Mouse (Mus musculus): ENCODE measurements at regions not wholly inside any gene's neighbourhood (a gene's known extent, or its start where the extent isn't known, plus 50 kb on each side); places are given as distances from the start of the nearest gene placed in this dataset.

GRCm38 (mm10) chr14:73978694-73979093, 317.7 kb downstream of the Gm21750 start:
- DNase-seq (ENCODE audit: low read depth) = peak; percentile 15

- no peak for DNase-seq (ENCODE audit: low read depth)
Measured at GRCm38 (mm10) chr14:73996229-73996628, 335.2 kb downstream of the Gm21750 start.

GRCm38 (mm10) chr14:73997796-73998195, 336.8 kb downstream of the Gm21750 start:
- DNase-seq (ENCODE audit: low read depth) = no peak

- no peak for DNase-seq (ENCODE audit: low read depth)
Measured at GRCm38 (mm10) chr14:73999409-73999909, 338.4 kb downstream of the Gm21750 start.

- DNase-seq (ENCODE audit: low read depth) = no peak
Measured at GRCm38 (mm10) chr14:74006911-74007310, 345.9 kb downstream of the Gm21750 start.

GRCm38 (mm10) chr14:74011555-74011954, 350.5 kb downstream of the Gm21750 start:
- no peak for DNase-seq (ENCODE audit: low read depth)

- DNase-seq (ENCODE audit: low read depth) = no peak
Measured at GRCm38 (mm10) chr14:74019421-74019820, 358.4 kb downstream of the Gm21750 start.

- no peak for DNase-seq (ENCODE audit: low read depth)
Measured at GRCm38 (mm10) chr14:74047009-74047694, 386.1 kb downstream of the Gm21750 start.

- DNase-seq (ENCODE audit: low read depth) = no peak
Measured at GRCm38 (mm10) chr14:74047695-74048280, 386.8 kb downstream of the Gm21750 start.

- peak; percentile 76 for DNase-seq (ENCODE audit: low read depth)
Measured at GRCm38 (mm10) chr14:74048386-74048785, 387.4 kb downstream of the Gm21750 start.

- peak; percentile 74 for DNase-seq (ENCODE audit: low read depth)
Measured at GRCm38 (mm10) chr14:74066051-74066450, 405.0 kb downstream of the Gm21750 start.

GRCm38 (mm10) chr14:74093016-74093415, 432.0 kb downstream of the Gm21750 start:
- no peak for DNase-seq (ENCODE audit: low read depth)

- peak; percentile 56 for DNase-seq (ENCODE audit: low read depth)
Measured at GRCm38 (mm10) chr14:74099696-74100095, 438.7 kb downstream of the Gm21750 start.

GRCm38 (mm10) chr14:74112603-74113002, 451.6 kb downstream of the Gm21750 start:
- DNase-seq (ENCODE audit: low read depth) = no peak

- peak; percentile 20 for DNase-seq (ENCODE audit: low read depth)
Measured at GRCm38 (mm10) chr14:74113116-74113515, 452.1 kb downstream of the Gm21750 start.

GRCm38 (mm10) chr14:74113556-74113955, 452.5 kb downstream of the Gm21750 start:
- DNase-seq (ENCODE audit: low read depth) = no peak

- DNase-seq (ENCODE audit: low read depth) = no peak
Measured at GRCm38 (mm10) chr14:74117686-74118085, 456.7 kb downstream of the Gm21750 start.

- no peak for DNase-seq (ENCODE audit: low read depth)
Measured at GRCm38 (mm10) chr14:74145202-74145700, 484.2 kb downstream of the Gm21750 start.

GRCm38 (mm10) chr14:74166221-74166620, 474.4 kb upstream of the Htr2a start:
- DNase-seq (ENCODE audit: low read depth) = no peak

- peak; percentile 80 for DNase-seq (ENCODE audit: low read depth)
Measured at GRCm38 (mm10) chr14:74169131-74169875, 471.3 kb upstream of the Htr2a start.

- no peak for DNase-seq (ENCODE audit: low read depth)
Measured at GRCm38 (mm10) chr14:74180066-74180465, 460.6 kb upstream of the Htr2a start.

- DNase-seq (ENCODE audit: low read depth) = no peak
Measured at GRCm38 (mm10) chr14:74182996-74183395, 457.6 kb upstream of the Htr2a start.

GRCm38 (mm10) chr14:74201710-74202109, 438.9 kb upstream of the Htr2a start:
- no peak for DNase-seq (ENCODE audit: low read depth)
